Mouse (Mus musculus) myocyte (in vitro differentiated cells): ENCODE results near the gene Prrx1. TPM values are rescaled to one million over a fixed set of nuclear protein-coding genes. Genes with fewer than 3 reads are reported as not detected.

Experiments used
- H3K27me3 ChIP-seq: one replicate; pipeline ENCODE4 v1.6.1; 2011; ENCODE audit not compliant: control insufficient read depth, insufficient read depth, insufficient read length
- H3K36me3 ChIP-seq: one replicate; pipeline ENCODE4 v1.6.1; 2011; ENCODE audit not compliant: control insufficient read depth, insufficient read depth
- H3K4me2 ChIP-seq: one replicate; pipeline ENCODE4 v1.6.1; 2011; ENCODE audit warnings: low read depth, control low read depth
- H3K4me3 ChIP-seq: one replicate; pipeline ENCODE4 v1.5.1; 2011; ENCODE audit warnings: mild to moderate bottlenecking, control low read depth, moderate library complexity
- H3K79me2 ChIP-seq: one replicate; pipeline ENCODE4 v1.6.1; 2011; ENCODE audit not compliant: control insufficient read depth, insufficient read depth
- H3ac ChIP-seq: one replicate; pipeline ENCODE4 v1.6.1; 2011; ENCODE audit not compliant: control insufficient read depth, insufficient read length
- CEBPB ChIP-seq: IDR thresholded peaks from 2 replicates; pipeline ENCODE4 v1.6.1; 2011; ENCODE audit warnings: mild to moderate bottlenecking, moderate library complexity; ENCODE audit not compliant: poor library complexity, insufficient read depth, severe bottlenecking
- E2F4 ChIP-seq: IDR thresholded peaks from one replicate; pipeline ENCODE4 v1.6.1; 2011; ENCODE audit warnings: mild to moderate bottlenecking, control low read depth, moderate library complexity; ENCODE audit not compliant: insufficient read depth
- MAX ChIP-seq: IDR thresholded peaks from one replicate; pipeline ENCODE4 v1.6.1; 2011; ENCODE audit warnings: low read depth, mild to moderate bottlenecking, control low read depth
- MYOD1 ChIP-seq, 3 experiments: IDR thresholded peaks; one replicate each; pipeline ENCODE4 v1.6.1; 2011; ENCODE audit warnings: control low read depth in 2 of 3, low read depth in 2 of 3, mild to moderate bottlenecking in 2 of 3, moderate library complexity in 1 of 3; ENCODE audit not compliant: insufficient read length in 2 of 3, control insufficient read depth in 1 of 3
- MYOG ChIP-seq, 3 experiments: IDR thresholded peaks; one replicate each; pipeline ENCODE4 v1.6.1; 2011; ENCODE audit warnings: control low read depth in 2 of 3, low read depth in 2 of 3, mild to moderate bottlenecking in 2 of 3; ENCODE audit not compliant: insufficient read length in 2 of 3, control insufficient read depth in 1 of 3, insufficient read depth in 1 of 3
- POLR2A ChIP-seq: IDR thresholded peaks from one replicate; pipeline ENCODE4 v1.6.1; 2011; ENCODE audit warnings: low read depth, mild to moderate bottlenecking, control low read depth, moderate library complexity; ENCODE audit not compliant: insufficient read length
- POLR2AphosphoS2 ChIP-seq: IDR thresholded peaks from one replicate; pipeline ENCODE4 v1.6.1; 2011; ENCODE audit warnings: low read depth, control low read depth; ENCODE audit not compliant: insufficient read length
- REST ChIP-seq: IDR thresholded peaks from one replicate; pipeline ENCODE4 v1.6.1; 2011; ENCODE audit warnings: mild to moderate bottlenecking, control low read depth, moderate library complexity; ENCODE audit not compliant: insufficient read depth, insufficient read length
- SRF ChIP-seq: IDR thresholded peaks from one replicate; pipeline ENCODE4 v1.6.1; 2011; ENCODE audit warnings: low read depth; ENCODE audit not compliant: control insufficient read depth, insufficient read length
- TCF12 ChIP-seq: IDR thresholded peaks from one replicate; pipeline ENCODE4 v1.6.1; 2011; ENCODE audit warnings: mild to moderate bottlenecking, control low read depth; ENCODE audit not compliant: poor library complexity, insufficient read depth, severe bottlenecking
- TCF3 ChIP-seq: IDR thresholded peaks from one replicate; pipeline ENCODE4 v1.6.1; 2011; ENCODE audit warnings: low read depth, control low read depth; ENCODE audit not compliant: insufficient read length
- USF1 ChIP-seq: IDR thresholded peaks from one replicate; pipeline ENCODE4 v1.6.1; 2011; ENCODE audit warnings: low read depth, mild to moderate bottlenecking, control low read depth, moderate library complexity
- polyA plus RNA-seq: library from polyadenylated mRNA; unstranded; fragments of >200 nt; fragmentation: generic; extraction: Trizol; gene quantifications from one replicate; pipeline ENCODE4 v1.2.1, GENCODE M21; 2012; ENCODE audit warnings: missing spikeins

Gene Prrx1
- 7.0 TPM for polyA plus RNA-seq

DNA sequence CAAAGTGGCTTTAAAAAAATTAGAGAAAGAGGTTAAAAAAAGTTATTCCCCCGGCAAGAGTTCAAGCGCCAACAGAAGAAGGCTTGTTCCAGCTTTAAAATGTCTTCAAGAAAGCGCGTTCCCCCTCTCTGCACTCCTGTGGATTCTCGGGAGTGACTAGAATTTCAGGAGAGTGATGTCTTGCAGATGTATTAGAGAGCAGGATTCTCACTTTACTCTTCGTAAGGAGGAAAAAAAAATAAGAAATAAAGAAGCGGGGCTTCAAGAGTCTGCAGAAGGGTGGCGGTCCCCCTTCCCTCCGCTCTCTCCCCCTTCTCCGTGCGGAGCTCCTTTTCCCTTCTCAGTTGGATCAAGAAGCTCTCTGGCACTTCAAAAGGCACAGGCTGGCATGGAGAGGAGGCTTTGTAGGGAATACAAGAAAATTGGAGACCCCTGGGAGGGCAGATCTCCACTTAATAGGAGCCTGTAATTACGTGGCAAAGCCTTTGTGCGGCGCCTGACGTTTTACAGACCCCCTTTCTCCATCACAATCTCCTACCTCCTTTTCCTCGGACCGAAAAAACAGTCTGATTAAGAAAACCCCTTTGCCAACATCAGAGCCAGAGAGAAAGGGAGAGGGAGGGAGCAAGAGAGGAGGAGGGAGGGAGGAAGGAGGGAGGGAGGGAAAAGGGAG is at the start of gene Prrx1:
Prrx1 (minus strand) TSS at position 610 of the 673 bp plus-strand sequence.
- no peaks in the 10 kb centered on the region for H3K36me3 ChIP-seq
- H3ac ChIP-seq: peak within 1 kb of the TSS; percentile 57
- TF ChIP-seq REST (no peak), E2F4 (no peak), MYOG (IDR thresholded peaks at IDR 0.05; ENCODE audit: control insufficient read depth in 1 of 3, insufficient read depth in 1 of 3, insufficient read length in 2 of 3, low read depth in 2 of 3) (no peak), TCF12 (no peak), USF1 (no peak), CEBPB (no peak), POLR2A (no peak)
- peak within 1 kb of the TSS; percentile 56 for H3K4me3 ChIP-seq
- H3K27me3 ChIP-seq: no peaks in the 10 kb centered on the region
- H3K4me2 ChIP-seq: peak within 1 kb of the TSS; percentile 80
- peaks cover 16% of the 10 kb centered on the region for H3K79me2 ChIP-seq

GRCm38 (mm10) chr1:163362202-163362601 is 48.7 kb upstream of the Prrx1 start:
- H3K4me3 ChIP-seq: no peak overlapping the region
- no peaks in the 10 kb centered on the region for H3K36me3 ChIP-seq
- H3K4me2 ChIP-seq: peak overlapping the region; percentile 35
- H3K27me3 ChIP-seq: no peaks in the 10 kb centered on the region
- TF ChIP-seq POLR2A (no peak), MYOD1 (IDR thresholded peaks at IDR 0.05; ENCODE audit: control insufficient read depth in 1 of 3, insufficient read length in 2 of 3, low read depth in 2 of 3) (no peak), USF1 (no peak), CEBPB (no peak)
- no peaks in the 10 kb centered on the region for H3K79me2 ChIP-seq
- no peak overlapping the region for H3ac ChIP-seq

- H3K27me3 ChIP-seq: no peaks in the 10 kb centered on the region
Observed at GRCm38 (mm10) chr1:163361376-163361775, 47.9 kb upstream of the Prrx1 start.

GRCm38 (mm10) chr1:163360796-163361195 is 47.3 kb upstream of the Prrx1 start:
- no peak for TF ChIP-seq POLR2AphosphoS2
- Histone ChIP-seq H3K36me3 (no peaks in the 10 kb centered on the region), H3ac (no peak overlapping the region), H3K79me2 (no peaks in the 10 kb centered on the region), H3K4me3 (no peak overlapping the region), H3K27me3 (no peaks in the 10 kb centered on the region), H3K4me2 (no peak overlapping the region)

More at GRCm38 (mm10) chr1:163361376-163361775, 47.9 kb upstream of the Prrx1 start:
- Histone ChIP-seq H3K4me2 (no peak overlapping the region), H3K36me3 (no peaks in the 10 kb centered on the region), H3ac (no peak overlapping the region), H3K4me3 (no peak overlapping the region), H3K79me2 (no peaks in the 10 kb centered on the region)
- TF ChIP-seq MYOG (IDR thresholded peaks at IDR 0.05; ENCODE audit: control insufficient read depth in 1 of 3, insufficient read depth in 1 of 3, insufficient read length in 2 of 3, low read depth in 2 of 3) (no peak), E2F4 (no peak), TCF12 (no peak), CEBPB (no peak), POLR2A (no peak), SRF (no peak), POLR2AphosphoS2 (no peak), TCF3 (no peak), MYOD1 (IDR thresholded peaks at IDR 0.05; ENCODE audit: control insufficient read depth in 1 of 3, insufficient read length in 2 of 3, low read depth in 2 of 3) (no peak), USF1 (no peak), MAX (no peak), REST (no peak)

GRCm38 (mm10) chr1:163359521-163359920 is 46.0 kb upstream of the Prrx1 start:
- TF ChIP-seq SRF (no peak), POLR2AphosphoS2 (no peak), REST (no peak), USF1 (no peak), POLR2A (no peak), E2F4 (no peak), MYOG (IDR thresholded peaks at IDR 0.05; ENCODE audit: control insufficient read depth in 1 of 3, insufficient read depth in 1 of 3, insufficient read length in 2 of 3, low read depth in 2 of 3) (no peak)
- Histone ChIP-seq H3K27me3 (no peaks in the 10 kb centered on the region), H3ac (no peak overlapping the region), H3K36me3 (no peaks in the 10 kb centered on the region), H3K4me3 (no peak overlapping the region), H3K79me2 (no peaks in the 10 kb centered on the region), H3K4me2 (no peak overlapping the region)

DNA sequence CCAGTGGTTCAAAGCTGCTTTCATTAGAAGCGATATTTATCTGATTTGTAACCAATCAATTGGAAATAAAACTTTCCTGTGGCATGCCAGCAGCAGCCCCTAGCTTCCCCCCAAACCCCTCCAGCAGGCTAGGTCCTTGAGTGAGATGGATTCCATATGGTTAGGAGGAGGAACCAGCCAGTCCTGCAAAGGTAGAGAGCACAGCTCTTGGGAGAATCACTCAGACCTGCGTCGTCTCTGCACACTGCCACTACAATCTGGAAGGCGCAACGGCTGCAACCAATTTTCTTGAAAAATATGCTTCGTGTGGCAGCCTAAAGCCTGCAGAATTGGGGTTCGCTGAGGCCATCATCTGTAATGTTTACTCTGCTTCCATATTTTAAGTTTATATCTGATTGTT is 44.7 kb upstream of the Prrx1 start:
- Histone ChIP-seq H3K79me2 (no peaks in the 10 kb centered on the region), H3K4me2 (no peak overlapping the region), H3K36me3 (no peaks in the 10 kb centered on the region), H3K4me3 (no peak overlapping the region), H3ac (no peak overlapping the region), H3K27me3 (no peaks in the 10 kb centered on the region)
- no peak for TF ChIP-seq TCF12
- no peak for TF ChIP-seq TCF3
- TF ChIP-seq MYOD1 (IDR thresholded peaks at IDR 0.05; ENCODE audit: control insufficient read depth in 1 of 3, insufficient read length in 2 of 3, low read depth in 2 of 3): no peak
- no peak for TF ChIP-seq USF1
- TF ChIP-seq CEBPB: no peak
- TF ChIP-seq E2F4: no peak
- TF ChIP-seq MAX: no peak
- no peak for TF ChIP-seq SRF
